Mouse (Mus musculus) G1E (cell line): ENCODE measurements around the gene Pip4k2b. TPM values are rescaled to one million over a fixed set of nuclear protein-coding genes. Genes with fewer than 3 reads are reported as not detected.

Experiments used
- ATAC-seq: 2 replicates; pipeline ENCODE4 v1.8.0; 2016; ENCODE audit warnings: mild to moderate bottlenecking; ENCODE audit not compliant: insufficient number of reproducible peaks, poor library complexity, low FRiP score, severe bottlenecking; ENCODE audit errors: extremely low read depth
- DNase-seq: peaks from one replicate; pipeline ENCODE4 v3.0.0; 2012; ENCODE audit warnings: low spot score
- H3K27me3 ChIP-seq: 2 replicates; pipeline ENCODE4 v1.6.1; 2012; ENCODE audit warnings: mild to moderate bottlenecking, low read length, inconsistent platforms; ENCODE audit not compliant: insufficient read depth
- H3K36me3 ChIP-seq: replicated peaks from 2 replicates; pipeline ENCODE3; 2012; ENCODE audit warnings: mild to moderate bottlenecking, inconsistent platforms
- H3K4me1 ChIP-seq: 2 replicates; pipeline ENCODE4 v1.6.1; 2012; ENCODE audit warnings: low read depth, low read length, inconsistent platforms, mixed read lengths; ENCODE audit not compliant: insufficient read depth
- H3K4me3 ChIP-seq: 2 replicates; pipeline ENCODE4 v1.5.1; 2012; ENCODE audit warnings: low read depth, mild to moderate bottlenecking, inconsistent platforms, low read length, moderate library complexity, mixed read lengths
- H3K9me3 ChIP-seq: replicated peaks from 2 replicates; pipeline ENCODE4 v1.6.1; 2012; ENCODE audit warnings: inconsistent platforms
- CTCF ChIP-seq: IDR thresholded peaks from 2 replicates; pipeline ENCODE4 v1.5.1; 2012; ENCODE audit warnings: low read depth, low read length, inconsistent platforms, mixed read lengths
- GATA1 ChIP-seq: IDR thresholded peaks from 2 replicates; pipeline ENCODE4 v1.6.1; 2012; ENCODE audit warnings: borderline replicate concordance, low read length, inconsistent platforms, mixed read lengths
- GATA2 ChIP-seq: IDR thresholded peaks from 2 replicates; pipeline ENCODE4 v1.6.1; 2012; ENCODE audit warnings: low read depth, low read length, inconsistent platforms, borderline replicate concordance
- POLR2AphosphoS5 ChIP-seq: IDR thresholded peaks from 2 replicates; pipeline ENCODE4 v1.6.1; 2012; ENCODE audit warnings: low read depth, low read length, inconsistent platforms; ENCODE audit not compliant: insufficient replicate concordance
- TAL1 ChIP-seq: conservative IDR thresholded peaks from 2 replicates; pipeline ENCODE4 v1.6.1; 2012; ENCODE audit warnings: low read depth, low read length, inconsistent platforms, mixed read lengths
- polyA plus RNA-seq: library from polyadenylated mRNA; stranded (reverse); fragments of >175 nt; gene quantifications from 2 replicates; pipeline ENCODE4 v1.2.3, GENCODE M21; 2012
- total RNA-seq, 2 experiments: library from RNA; stranded (forward) in 1 of 2; stranded (reverse) in 1 of 2; fragments of 200-1000 nt in 1 of 2; fragments of >200 nt in 1 of 2; fragmentation: Nextera tagmentation in 1 of 2; gene quantifications; 2 replicates each; pipeline ENCODE4 v1.2.3; 2014 to 2017

The Pip4k2b gene
- total and polyA plus RNA-seq, 3 experiments, result 16.7 to 25.6 (median 19.6) TPM

- no peak for TF ChIP-seq GATA1
- TF ChIP-seq CTCF, result no peak
- no peak for TF ChIP-seq TAL1
- TF ChIP-seq POLR2AphosphoS5, result no peak
- no peak for TF ChIP-seq GATA2
- Histone ChIP-seq H3K27me3 (peaks cover 84% of the 10 kb centered on the region), H3K9me3 (peaks cover 15% of the 10 kb centered on the region), H3K4me3 (no peak overlapping the region), H3K4me1 (peaks cover 46% of the 10 kb centered on the region), H3K36me3 (peaks cover 5% of the 10 kb centered on the region)
- DNase-seq, result no peak
- ATAC-seq, result no peak
These were observed 47.2 kb downstream of the Pip4k2b start for GRCm38 (mm10) chr11:97697199-97697890.

- Histone ChIP-seq H3K27me3 (peaks cover 89% of the 10 kb centered on the region), H3K4me1 (peaks cover 39% of the 10 kb centered on the region), H3K4me3 (no peak overlapping the region), H3K36me3 (peaks cover 6% of the 10 kb centered on the region), H3K9me3 (peaks cover 15% of the 10 kb centered on the region)
- TF ChIP-seq GATA1 (no peak), POLR2AphosphoS5 (no peak), CTCF (no peak)
- no peak for DNase-seq
- no peak for ATAC-seq
These were observed 47.8 kb downstream of the Pip4k2b start for GRCm38 (mm10) chr11:97696669-97697068.

- peaks cover 12% of the 10 kb centered on the region for H3K9me3 ChIP-seq
- peaks cover 86% of the 10 kb centered on the region for H3K27me3 ChIP-seq
- H3K4me1 ChIP-seq, result peaks cover 34% of the 10 kb centered on the region
- TF ChIP-seq GATA2 (no peak), TAL1 (no peak), CTCF (no peak), POLR2AphosphoS5 (no peak), GATA1 (no peak)
- H3K4me3 ChIP-seq, result no peak overlapping the region
- no peak for DNase-seq
- no peak for ATAC-seq
- H3K36me3 ChIP-seq, result peaks cover 12% of the 10 kb centered on the region
These were observed 48.6 kb downstream of the Pip4k2b start for GRCm38 (mm10) chr11:97695712-97696401.

- ATAC-seq, result no peak
- H3K36me3 ChIP-seq, result peaks cover 12% of the 10 kb centered on the region
- H3K9me3 ChIP-seq, result peaks cover 6% of the 10 kb centered on the region
- H3K27me3 ChIP-seq, result peaks cover 82% of the 10 kb centered on the region
- H3K4me1 ChIP-seq, result peaks cover 30% of the 10 kb centered on the region
- DNase-seq, result no peak
- TF ChIP-seq GATA2 (no peak), POLR2AphosphoS5 (no peak), GATA1 (no peak)
- no peak overlapping the region for H3K4me3 ChIP-seq
These were observed 49.4 kb downstream of the Pip4k2b start for GRCm38 (mm10) chr11:97694921-97695711.

GRCm38 (mm10) chr11:97694435-97694834, 50.1 kb downstream of the Pip4k2b start:
- H3K9me3 ChIP-seq, result no peaks in the 10 kb centered on the region
- no peak overlapping the region for H3K4me3 ChIP-seq
- DNase-seq, result no peak
- H3K27me3 ChIP-seq, result peaks cover 76% of the 10 kb centered on the region
- H3K36me3 ChIP-seq, result peaks cover 14% of the 10 kb centered on the region
- H3K4me1 ChIP-seq, result peaks cover 24% of the 10 kb centered on the region
- ATAC-seq, result no peak
- TF ChIP-seq GATA2 (no peak), POLR2AphosphoS5 (no peak), CTCF (no peak), TAL1 (no peak), GATA1 (no peak)

GRCm38 (mm10) chr11:97689861-97690260, 54.6 kb downstream of the Pip4k2b start:
- no peaks in the 10 kb centered on the region for H3K9me3 ChIP-seq
- DNase-seq (peak; percentile 57), ATAC-seq (no peak)
- TF ChIP-seq TAL1, result no peak
- TF ChIP-seq CTCF, result peak; percentile 94
- H3K27me3 ChIP-seq, result peaks cover 49% of the 10 kb centered on the region
- no peak overlapping the region for H3K4me3 ChIP-seq
- H3K4me1 ChIP-seq, result peaks cover 21% of the 10 kb centered on the region
- peaks cover 17% of the 10 kb centered on the region for H3K36me3 ChIP-seq
